Mouse (Mus musculus) forebrain, embryonic 12.5 days (tissue): ENCODE measurements around the gene Ntng1. TPM values are rescaled to one million over a fixed set of nuclear protein-coding genes. Genes with fewer than 3 reads are reported as not detected.

ENCODE experiments used
- ATAC-seq: fragments of 200-750 bp; cut with Nextera tagmentation; 2 replicates; pipeline ENCODE4 v1.8.0; 2017; ENCODE audit warnings: moderate TSS enrichment; ENCODE audit not compliant: low FRiP score
- H3K27ac ChIP-seq: fragments of 300-500 bp; sonication (generic); 2 replicates; pipeline ENCODE4 v1.5.1; 2016; ENCODE audit warnings: mild to moderate bottlenecking
- H3K27me3 ChIP-seq: fragments of 300-500 bp; sonication (generic); 2 replicates; pipeline ENCODE4 v1.6.1; 2016; ENCODE audit warnings: mild to moderate bottlenecking
- H3K36me3 ChIP-seq: fragments of 300-500 bp; sonication (generic); replicated peaks from 2 replicates; pipeline ENCODE4 v1.6.1; 2016; ENCODE audit warnings: mild to moderate bottlenecking
- H3K4me1 ChIP-seq: fragments of 300-500 bp; sonication (generic); 2 replicates; pipeline ENCODE4 v1.6.1; 2016
- H3K4me2 ChIP-seq: fragments of 300-500 bp; sonication (generic); 2 replicates; pipeline ENCODE4 v1.6.1; 2016; ENCODE audit warnings: mild to moderate bottlenecking, moderate library complexity
- H3K4me3 ChIP-seq: fragments of 300-500 bp; sonication (generic); replicated peaks from 2 replicates; pipeline ENCODE4 v1.5.1; 2016; ENCODE audit warnings: mild to moderate bottlenecking
- H3K9ac ChIP-seq: fragments of 300-500 bp; sonication (generic); 2 replicates; pipeline ENCODE4 v1.6.1; 2016; ENCODE audit warnings: mild to moderate bottlenecking
- H3K9me3 ChIP-seq: fragments of 300-500 bp; sonication (generic); 2 replicates; pipeline ENCODE4 v1.6.1; 2016
- WGBS: fragments of 180-500 bp; shearing (Covaris S2); methylation state at CpG from one replicate; pipeline ENCODE4 v1.1.7; 2016; 5-methylcytosine and 5-hydroxymethylcytosine counted together
- polyA plus RNA-seq: library from polyadenylated mRNA; unstranded; fragments of >200 nt; fragmentation: Nextera tagmentation; extraction: Ambion mirVana; gene quantifications from 2 replicates; pipeline ENCODE4 v1.2.1, GENCODE M21; 2016

The Ntng1 gene
- 5.0 and 5.2 TPM in 2 replicates for polyA plus RNA-seq

DNA sequence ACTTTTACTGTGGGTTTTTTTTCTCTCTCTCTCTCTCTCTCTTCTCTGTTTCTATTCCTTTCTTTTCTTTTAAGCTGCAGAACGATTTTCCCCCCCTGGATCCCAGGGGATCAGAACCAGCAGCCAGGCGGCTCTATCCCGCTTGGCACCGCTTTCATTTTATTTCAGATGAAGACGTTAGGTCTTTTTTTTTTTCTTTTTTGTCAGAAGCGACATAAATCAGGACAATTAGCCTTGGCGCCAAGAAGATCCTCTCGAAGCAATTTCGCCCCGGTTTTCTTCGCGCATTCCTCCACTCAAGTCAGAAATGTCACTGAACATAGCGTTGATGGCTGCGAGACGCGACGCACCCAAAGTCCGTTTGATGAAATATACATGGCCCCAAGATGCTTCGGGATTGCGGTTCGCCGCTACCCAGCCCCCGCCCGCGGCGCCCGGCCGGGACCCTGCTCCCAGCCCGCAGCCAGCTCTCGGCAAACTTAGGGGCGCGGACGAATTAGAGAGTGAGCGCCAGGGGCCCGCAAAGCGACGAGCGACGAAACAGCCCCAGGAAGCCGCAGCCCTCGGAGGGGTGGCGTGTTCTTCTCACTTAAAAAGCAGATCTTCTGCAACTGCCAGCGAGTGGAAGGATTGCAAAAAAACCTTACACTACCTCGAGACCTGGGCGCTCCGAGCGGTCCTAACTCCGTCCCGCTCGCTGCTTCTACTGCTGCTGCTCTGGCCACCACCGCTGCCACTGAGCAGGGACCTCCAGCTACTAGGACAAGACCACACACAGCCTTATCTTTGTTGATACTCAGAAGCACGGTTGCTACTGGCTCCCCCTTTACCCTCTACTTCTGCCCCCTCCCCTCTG, at the start of gene Ntng1:
Gene Ntng1 (minus strand): TSS at position 806 of the 856 bp plus-strand sequence.
- Histone ChIP-seq H3K27me3 (peaks cover 19% of the 10 kb centered on the region), H3K36me3 (no peaks in the 10 kb centered on the region), H3K9me3 (no peaks in the 10 kb centered on the region), H3K4me3 (peak within 1 kb of the TSS; percentile 70), H3K4me1 (peaks cover 7% of the 10 kb centered on the region), H3K4me2 (peak within 1 kb of the TSS; percentile 100), H3K9ac (peak within 1 kb of the TSS; percentile 70), H3K27ac (no peak within 1 kb of the TSS)
- WGBS: under 1% methylated on average over 52 of the region's 52 CpGs
- ATAC-seq: peak; percentile 42; the same call in 1 of the 2 replicates

DNA sequence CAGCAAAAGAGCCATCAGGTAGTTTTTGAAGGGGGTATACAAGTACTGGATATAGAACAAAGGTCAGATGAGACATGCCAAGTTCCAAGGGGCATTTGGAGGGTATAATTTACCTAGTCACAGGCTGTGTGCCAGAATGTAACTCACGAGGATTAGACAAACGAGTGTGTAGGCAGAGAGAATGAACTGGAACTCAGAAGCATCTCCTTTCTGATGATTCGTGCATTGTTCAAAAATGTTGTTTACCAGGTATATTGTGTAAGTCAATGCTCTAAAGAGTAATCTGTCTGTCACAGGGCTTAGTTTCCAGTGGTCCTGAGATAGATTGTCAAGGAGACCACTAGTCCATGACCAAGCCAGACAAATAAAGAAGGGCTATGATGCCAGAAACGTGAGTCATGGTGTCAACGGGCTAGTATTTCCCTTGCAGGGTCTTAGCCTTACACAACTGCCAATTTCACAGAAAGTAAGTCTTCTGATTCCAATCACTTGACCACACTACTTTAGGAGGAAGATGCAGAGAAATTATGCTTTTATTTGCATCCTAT, 43.7 kb upstream of the Ntng1 start:
- Histone ChIP-seq H3K9ac (no peak overlapping the region), H3K4me2 (no peak overlapping the region), H3K27ac (no peak overlapping the region), H3K4me1 (no peaks in the 10 kb centered on the region), H3K4me3 (no peak overlapping the region), H3K36me3 (no peaks in the 10 kb centered on the region), H3K27me3 (no peaks in the 10 kb centered on the region), H3K9me3 (no peaks in the 10 kb centered on the region)
- 84% methylated on average over 5 of the region's 5 CpGs for WGBS
- ATAC-seq: no peak

- Histone ChIP-seq H3K9ac (no peak overlapping the region), H3K27ac (no peak overlapping the region), H3K4me1 (0 out of 2 replicates have a peak, but pooled peaks cover 1% of the 10 kb centered on the region), H3K4me2 (no peak overlapping the region), H3K9me3 (no peaks in the 10 kb centered on the region), H3K36me3 (no peaks in the 10 kb centered on the region), H3K27me3 (peaks cover 11% of the 10 kb centered on the region), H3K4me3 (no peak overlapping the region)
- ATAC-seq: no peak
- WGBS: 81% methylated on average over 7 of the region's 7 CpGs
Measured at GRCm38 (mm10) chr3:110149089-110149488, 5.3 kb upstream of the Ntng1 start.

DNA sequence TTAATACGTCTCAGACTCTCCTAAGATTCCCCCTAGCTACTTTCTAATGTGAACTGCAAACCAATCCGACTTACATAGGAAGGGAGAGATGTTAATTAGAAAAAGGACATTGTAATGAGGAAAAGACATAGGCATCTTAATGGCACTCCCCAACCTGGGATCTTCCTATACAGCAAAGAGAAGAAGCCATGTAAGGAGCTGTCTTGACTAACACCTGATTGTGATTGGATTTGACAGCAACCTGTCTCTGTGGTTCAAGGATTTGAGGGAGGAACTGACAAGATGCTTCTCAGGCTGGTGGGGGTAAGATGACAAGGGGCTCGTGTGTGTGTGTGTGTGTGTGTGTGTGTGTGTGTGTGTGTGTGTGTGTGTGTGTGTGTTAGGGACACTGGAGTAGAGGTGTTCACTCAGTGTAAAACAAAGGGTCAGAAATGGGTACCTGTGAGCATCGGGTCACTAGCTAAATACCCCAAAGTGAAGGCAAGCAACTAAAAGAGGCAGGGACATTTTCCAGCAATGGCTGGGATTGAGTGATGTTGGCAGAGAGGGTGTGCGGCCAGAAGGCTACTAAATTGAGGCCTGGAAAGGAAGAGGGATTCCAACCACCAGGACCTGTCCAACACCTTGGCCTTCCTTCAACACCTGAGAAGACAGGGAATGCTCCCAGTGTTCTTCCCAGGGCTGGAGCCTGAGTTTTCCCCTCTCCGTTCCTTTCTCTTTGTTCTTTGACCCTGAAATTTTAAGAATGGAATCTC, 667 bp upstream of the Ntng1 start:
- peak overlapping the region; percentile 100; the same call in 1 of the 2 replicates for H3K4me2 ChIP-seq
- no peak for ATAC-seq
- no peaks in the 10 kb centered on the region for H3K9me3 ChIP-seq
- H3K4me1 ChIP-seq: peaks cover 7% of the 10 kb centered on the region
- no peaks in the 10 kb centered on the region for H3K36me3 ChIP-seq
- peaks cover 19% of the 10 kb centered on the region for H3K27me3 ChIP-seq
- WGBS: 36% methylated on average over 6 of the region's 6 CpGs
- H3K9ac ChIP-seq: no peak overlapping the region
- H3K27ac ChIP-seq: no peak overlapping the region
- H3K4me3 ChIP-seq: peak overlapping the region; percentile 70; the same call in 1 of the 2 replicates

- H3K9ac ChIP-seq: peak overlapping the region; percentile 70
- H3K27ac ChIP-seq: no peak overlapping the region
- peaks cover 7% of the 10 kb centered on the region for H3K4me1 ChIP-seq
- peaks cover 19% of the 10 kb centered on the region for H3K27me3 ChIP-seq
- peak; percentile 76 for ATAC-seq
- whole genome bisulfite sequencing: 0% methylated on average over 70 of the region's 77 CpGs
- H3K36me3 ChIP-seq: no peaks in the 10 kb centered on the region
- no peaks in the 10 kb centered on the region for H3K9me3 ChIP-seq
- peak overlapping the region; percentile 70 for H3K4me3 ChIP-seq
- H3K4me2 ChIP-seq: peak overlapping the region; percentile 100
Measured at GRCm38 (mm10) chr3:110142314-110143205, 1.3 kb downstream of the Ntng1 start.

DNA sequence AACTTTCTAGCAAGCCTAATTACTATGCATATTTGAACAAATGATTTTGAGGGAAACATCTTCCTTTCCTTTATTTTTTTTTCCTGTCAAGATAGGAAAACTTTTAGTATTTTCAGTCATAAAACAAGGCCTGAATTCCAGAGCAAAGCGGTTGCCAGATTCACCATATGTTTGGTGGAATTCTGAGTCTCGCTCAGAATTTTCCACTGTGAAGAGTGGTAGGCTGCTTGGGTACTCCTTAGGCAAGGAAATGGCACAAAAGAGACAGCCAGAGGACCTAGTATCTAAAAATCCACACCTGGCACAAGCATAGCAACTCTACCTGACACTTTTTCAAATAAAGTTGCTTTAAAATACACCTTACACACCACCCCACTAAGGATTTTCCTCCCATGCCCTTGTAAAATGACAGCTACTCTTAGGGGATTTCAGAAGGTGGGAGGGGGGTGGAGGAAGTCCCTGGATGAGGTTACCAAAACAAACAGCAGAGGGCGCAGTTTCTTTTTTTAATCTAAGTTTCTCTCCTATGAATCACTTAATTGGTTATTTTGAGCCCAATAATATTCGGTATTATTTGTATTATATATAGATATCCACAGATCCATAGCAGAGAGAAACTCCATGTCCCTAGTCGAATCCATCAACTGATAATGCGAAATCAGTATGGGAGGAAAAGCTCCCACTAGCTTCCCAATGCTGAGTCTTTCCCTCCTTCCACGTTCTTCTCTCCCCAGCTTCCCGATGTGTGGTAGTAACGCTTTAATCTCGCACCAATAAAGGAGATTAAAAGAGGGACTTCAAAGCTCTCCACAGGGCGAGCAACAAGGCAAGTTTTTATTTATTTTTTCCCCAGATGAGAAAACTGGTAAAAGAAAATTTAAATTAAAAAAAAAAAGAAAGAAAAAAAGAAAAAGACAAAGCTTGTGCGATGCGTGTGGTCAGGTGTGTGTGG, 2.2 kb downstream of the Ntng1 start:
- H3K4me3 ChIP-seq: peak overlapping the region; percentile 70
- peak; percentile 57 for ATAC-seq
- peaks cover 7% of the 10 kb centered on the region for H3K4me1 ChIP-seq
- no peak overlapping the region for H3K27ac ChIP-seq
- peaks cover 19% of the 10 kb centered on the region for H3K27me3 ChIP-seq
- H3K9me3 ChIP-seq: no peaks in the 10 kb centered on the region
- 4% methylated on average over 13 of the region's 13 CpGs for WGBS
- no peaks in the 10 kb centered on the region for H3K36me3 ChIP-seq
- H3K4me2 ChIP-seq: peak overlapping the region; percentile 100
- peak overlapping the region; percentile 70 for H3K9ac ChIP-seq

DNA sequence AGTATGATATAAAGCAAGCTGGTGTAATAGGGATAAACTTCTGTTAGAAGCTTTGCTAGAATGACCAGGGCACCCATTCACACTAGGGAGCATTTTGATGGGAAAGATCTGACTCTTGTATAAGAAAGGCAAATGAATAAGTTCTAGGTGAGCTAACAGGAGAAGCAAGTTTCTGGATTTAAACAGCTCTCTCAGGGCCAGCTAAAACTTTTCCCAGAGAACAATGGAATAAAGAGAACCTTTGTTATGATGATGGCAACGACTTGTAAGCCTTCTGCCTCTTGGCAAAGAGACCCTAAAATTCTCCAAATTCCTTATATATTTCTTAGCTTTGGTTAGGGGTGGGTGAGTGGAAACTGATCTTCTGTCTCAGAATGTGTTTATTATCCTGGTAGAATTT, 7.7 kb downstream of the Ntng1 start:
- no peak overlapping the region for H3K4me2 ChIP-seq
- no peak for ATAC-seq
- H3K9me3 ChIP-seq: no peaks in the 10 kb centered on the region
- H3K27ac ChIP-seq: no peak overlapping the region
- WGBS: 5% methylated on average over 1 of the region's 1 CpGs
- peaks cover 6% of the 10 kb centered on the region; the same call in 1 of the 2 replicates for H3K4me1 ChIP-seq
- H3K36me3 ChIP-seq: no peaks in the 10 kb centered on the region
- H3K4me3 ChIP-seq: no peak overlapping the region
- H3K27me3 ChIP-seq: no peaks in the 10 kb centered on the region
- H3K9ac ChIP-seq: no peak overlapping the region

DNA sequence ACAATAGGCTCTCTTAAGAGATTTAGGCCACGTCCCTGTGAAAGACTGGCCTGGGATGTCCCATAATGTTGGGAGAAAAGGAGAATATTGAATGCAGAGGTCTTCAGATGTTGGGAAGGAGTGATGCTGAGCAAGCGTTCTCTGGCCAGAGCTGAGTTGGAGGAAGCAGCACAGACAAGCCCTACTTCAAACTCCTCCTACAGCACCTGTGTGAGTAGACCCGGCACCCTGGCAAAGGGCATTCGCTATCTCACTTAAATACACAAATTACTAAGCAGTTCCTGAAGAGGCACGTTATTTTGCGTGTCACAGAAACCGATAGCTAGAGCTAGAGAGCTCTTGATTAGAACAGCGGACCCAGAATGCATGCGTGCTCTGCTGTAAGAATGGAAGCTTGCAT, 10.7 kb downstream of the Ntng1 start:
- ATAC-seq: no peak
- H3K4me3 ChIP-seq: no peak overlapping the region
- H3K27me3 ChIP-seq: no peaks in the 10 kb centered on the region
- no peak overlapping the region for H3K9ac ChIP-seq
- H3K4me1 ChIP-seq: peaks cover 7% of the 10 kb centered on the region; the same call in 1 of the 2 replicates
- no peaks in the 10 kb centered on the region for H3K9me3 ChIP-seq
- no peak overlapping the region for H3K27ac ChIP-seq
- H3K4me2 ChIP-seq: no peak overlapping the region
- H3K36me3 ChIP-seq: no peaks in the 10 kb centered on the region
- WGBS: 88% methylated on average over 9 of the region's 9 CpGs

DNA sequence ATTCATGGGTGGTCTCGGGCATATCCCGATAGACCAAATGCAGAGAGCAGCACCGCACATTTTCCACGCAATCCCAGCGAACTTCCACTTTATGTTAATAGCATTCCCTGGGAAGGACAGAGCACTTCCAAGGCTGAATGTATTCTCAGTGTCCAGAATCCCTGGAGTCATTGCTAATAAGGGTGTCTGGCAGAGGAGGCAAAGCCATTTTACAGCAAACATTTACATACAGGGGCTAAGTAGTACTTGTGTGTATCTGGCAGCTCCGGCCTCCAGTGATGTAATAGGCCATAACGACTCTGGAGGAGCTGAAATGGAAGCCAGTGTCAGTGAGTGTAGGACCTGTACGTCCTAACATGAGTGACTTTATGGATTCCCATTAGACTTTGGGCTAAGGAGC, 11.5 kb downstream of the Ntng1 start:
- H3K36me3 ChIP-seq: no peaks in the 10 kb centered on the region
- no peak overlapping the region for H3K4me3 ChIP-seq
- no peak overlapping the region for H3K27ac ChIP-seq
- ATAC-seq: peak; percentile 50; the same call in 1 of the 2 replicates
- H3K9ac ChIP-seq: no peak overlapping the region
- WGBS: 71% methylated on average over 8 of the region's 8 CpGs
- no peaks in the 10 kb centered on the region for H3K9me3 ChIP-seq
- H3K4me1 ChIP-seq: peaks cover 7% of the 10 kb centered on the region; the same call in 1 of the 2 replicates
- H3K4me2 ChIP-seq: no peak overlapping the region
- no peaks in the 10 kb centered on the region for H3K27me3 ChIP-seq

- Histone ChIP-seq H3K9ac (no peak overlapping the region), H3K9me3 (no peaks in the 10 kb centered on the region), H3K36me3 (no peaks in the 10 kb centered on the region), H3K27ac (no peak overlapping the region), H3K27me3 (no peaks in the 10 kb centered on the region), H3K4me3 (no peak overlapping the region), H3K4me1 (peaks cover 7% of the 10 kb centered on the region; the same call in 1 of the 2 replicates), H3K4me2 (peak overlapping the region; percentile 17; the same call in 1 of the 2 replicates)
- 49% methylated on average over 18 of the region's 18 CpGs for WGBS
- ATAC-seq: peak; percentile 63
Measured at GRCm38 (mm10) chr3:110131043-110131891, 12.5 kb downstream of the Ntng1 start.
